Mouse (Mus musculus): Measurements from ENCODE around the gene Lin7c.

GRCm38 (mm10) chr2:109934086-109934485 lies 43.4 kb downstream of the Lin7c start:
- TF ChIP-seq POLR2A (IDR thresholded peaks at IDR 0.05; ENCODE audit: control insufficient read depth, extremely low read depth, insufficient read depth, low read length, poor library complexity), result no peak
- TF ChIP-seq CTCF (IDR thresholded peaks at IDR 0.05; ENCODE audit: borderline replicate concordance, control insufficient read depth, extremely low read depth, insufficient read depth, low read length, poor library complexity), result no peak
